Mouse (Mus musculus): Measurements from ENCODE around the gene Inmt.

The Inmt gene

GRCm38 (mm10) chr6:55169818-55170217, 5.0 kb downstream of the Inmt start:
- no peak for DNase-seq (ENCODE audit: low spot score)

- DNase-seq (ENCODE audit: low spot score) = peak; percentile 57
Observed at GRCm38 (mm10) chr6:55166777-55167463, 7.9 kb downstream of the Inmt start.

GRCm38 (mm10) chr6:55163046-55163584, 11.7 kb downstream of the Inmt start:
- no peak for DNase-seq (ENCODE audit: low spot score)

GRCm38 (mm10) chr6:55161311-55161761, 13.5 kb downstream of the Inmt start:
- DNase-seq (ENCODE audit: low spot score) = no peak

GRCm38 (mm10) chr6:55159256-55159655, 15.6 kb downstream of the Inmt start:
- no peak for DNase-seq (ENCODE audit: low spot score)

GRCm38 (mm10) chr6:55152226-55152625, 22.6 kb downstream of the Inmt start:
- no peak for DNase-seq (ENCODE audit: low spot score)

- no peak for DNase-seq (ENCODE audit: low spot score)
Observed at GRCm38 (mm10) chr6:55146138-55146537, 28.7 kb downstream of the Inmt start.

GRCm38 (mm10) chr6:55145285-55145684, 29.6 kb downstream of the Inmt start:
- no peak for DNase-seq (ENCODE audit: low spot score)

GRCm38 (mm10) chr6:55138343-55138742, 36.5 kb downstream of the Inmt start:
- DNase-seq (ENCODE audit: low spot score) = no peak

- DNase-seq (ENCODE audit: low spot score) = no peak
Observed at GRCm38 (mm10) chr6:55133425-55133824, 41.4 kb downstream of the Inmt start.

- DNase-seq (ENCODE audit: low spot score) = no peak
Observed at GRCm38 (mm10) chr6:55132794-55133193, 42.0 kb downstream of the Inmt start, which contains the start of gene Crhr2. Crhr2 (minus strand) TSS chr6:55133016.

- no peak for DNase-seq (ENCODE audit: low spot score)
Observed at GRCm38 (mm10) chr6:55131301-55131700, 43.5 kb downstream of the Inmt start.

- DNase-seq (ENCODE audit: low spot score) = no peak
Observed at GRCm38 (mm10) chr6:55130631-55131030, 44.2 kb downstream of the Inmt start.

GRCm38 (mm10) chr6:55128391-55128790, 46.5 kb downstream of the Inmt start:
- DNase-seq (ENCODE audit: low spot score) = no peak

GRCm38 (mm10) chr6:55126576-55126975, 48.3 kb downstream of the Inmt start:
- no peak for DNase-seq (ENCODE audit: low spot score)

- no peak for DNase-seq (ENCODE audit: low spot score)
Observed at GRCm38 (mm10) chr6:55123056-55123455, 51.8 kb downstream of the Inmt start.
